Mouse (Mus musculus) liver, postnatal 0 days (tissue): Measurements from ENCODE around the gene Fads6. TPM values are rescaled to one million over a fixed set of nuclear protein-coding genes. Genes with fewer than 3 reads are reported as not detected.

Source experiments
- ATAC-seq: fragments of 200-750 bp; cut with Nextera tagmentation; 2 replicates; pipeline ENCODE4 v1.8.0; 2017; ENCODE audit warnings: mild to moderate bottlenecking, moderate library complexity
- DNase-seq: peaks from one replicate; pipeline ENCODE4 v3.0.0-alpha.2; 2016
- H3K27ac ChIP-seq: fragments of 300-500 bp; sonication (generic); 2 replicates; pipeline ENCODE4 v1.5.1; 2014; ENCODE audit warnings: antibody characterized with exemption, moderate library complexity, mild to moderate bottlenecking, low read depth
- H3K27me3 ChIP-seq: fragments of 300-500 bp; sonication (generic); 2 replicates; pipeline ENCODE4 v1.6.1; 2014; ENCODE audit warnings: low read length, control low read depth, mixed read lengths; ENCODE audit not compliant: insufficient read depth
- H3K36me3 ChIP-seq: fragments of 300-500 bp; sonication (generic); replicated peaks from 2 replicates; pipeline ENCODE4 v1.6.1; 2014; ENCODE audit warnings: mild to moderate bottlenecking, control low read depth, low read length, moderate library complexity, mixed read lengths; ENCODE audit not compliant: insufficient read depth
- H3K4me1 ChIP-seq: fragments of 300-500 bp; sonication (generic); 2 replicates; pipeline ENCODE4 v1.6.1; 2014; ENCODE audit warnings: antibody characterized with exemption, mild to moderate bottlenecking, control low read depth; ENCODE audit not compliant: insufficient read depth
- H3K4me2 ChIP-seq: fragments of 300-500 bp; sonication (generic); 2 replicates; pipeline ENCODE4 v1.6.1; 2014; ENCODE audit warnings: low read depth, mild to moderate bottlenecking, low read length, moderate library complexity, mixed read lengths
- H3K4me3 ChIP-seq: fragments of 300-500 bp; sonication (generic); 2 replicates; pipeline ENCODE4 v1.5.1; 2014; ENCODE audit warnings: low read depth, low read length
- H3K9ac ChIP-seq: fragments of 300-500 bp; sonication (generic); replicated peaks from 2 replicates; pipeline ENCODE4 v1.6.1; 2014; ENCODE audit warnings: mild to moderate bottlenecking, moderate library complexity
- H3K9me3 ChIP-seq: fragments of 300-500 bp; sonication (generic); 2 replicates; pipeline ENCODE4 v1.6.1; 2016; ENCODE audit warnings: mild to moderate bottlenecking, control low read depth, low read length, mixed read lengths
- CTCF ChIP-seq: sonication (generic); IDR thresholded peaks from 2 replicates; pipeline ENCODE4 v1.5.1; 2016; ENCODE audit warnings: antibody characterized with exemption, low read depth
- EP300 ChIP-seq: IDR thresholded peaks from 2 replicates; pipeline ENCODE4 v1.6.1; 2016; ENCODE audit warnings: antibody characterized with exemption, low read depth, mild to moderate bottlenecking
- WGBS: fragments of 180-500 bp; shearing (Covaris S2); extraction: QIAGEN DNeasy Blood & Tissue Kit; methylation state at CpG from one replicate; pipeline ENCODE4 v1.1.7; 2014; ENCODE audit not compliant: insufficient replicate concordance; 5-methylcytosine and 5-hydroxymethylcytosine counted together
- polyA plus RNA-seq: library from polyadenylated mRNA; unstranded; fragments of >200 nt; fragmentation: Nextera tagmentation; extraction: Ambion mirVana; gene quantifications from 2 replicates; pipeline ENCODE4 v1.2.1, GENCODE M21; 2015

Fads6 gene
- polyA plus RNA-seq, 1 experiment from 2014 or later, result 4.6 TPM

GRCm38 (mm10) chr11:115262954-115263353, 34.5 kb downstream of the Fads6 start:
- WGBS, result 81% methylated on average over 11 of the region's 11 CpGs

DNA sequence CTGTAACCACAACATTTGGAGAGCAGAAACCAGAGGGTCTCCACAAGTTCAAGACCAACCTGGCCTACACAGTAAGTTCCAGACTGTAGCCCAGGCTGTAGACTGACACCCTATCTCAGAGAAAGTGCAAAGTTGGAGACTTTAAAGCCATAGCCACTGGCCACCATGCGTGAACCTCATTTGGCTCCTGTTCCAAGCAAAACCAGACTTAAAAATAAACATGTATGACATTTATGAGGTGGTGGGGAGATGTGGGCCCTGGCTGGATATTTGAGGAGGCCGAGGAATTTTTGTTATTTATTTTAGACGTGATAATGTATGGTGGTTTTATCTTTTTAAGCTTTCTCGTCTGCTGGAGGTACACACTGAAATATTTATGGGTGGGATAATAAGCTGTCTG, 38.3 kb downstream of the Fads6 start:
- ATAC-seq (no peak), DNase-seq (no peak)
- Histone ChIP-seq H3K9ac (no peak overlapping the region), H3K4me1 (peaks cover 3% of the 10 kb centered on the region; the same call in 1 of the 2 replicates), H3K4me3 (no peak overlapping the region), H3K36me3 (no peaks in the 10 kb centered on the region), H3K9me3 (no peaks in the 10 kb centered on the region), H3K4me2 (no peak overlapping the region), H3K27me3 (peaks cover 55% of the 10 kb centered on the region), H3K27ac (no peak overlapping the region)
- no peak for TF ChIP-seq CTCF
- no peak for TF ChIP-seq EP300
- 69% methylated on average over 4 of the region's 4 CpGs for WGBS

More at GRCm38 (mm10) chr11:115262954-115263353, 34.5 kb downstream of the Fads6 start:
- H3K36me3 ChIP-seq, result 0 out of 2 replicates have a peak, but pooled peaks cover 2% of the 10 kb centered on the region
- no peaks in the 10 kb centered on the region for H3K9me3 ChIP-seq
- ATAC-seq, result no peak
- no peak for TF ChIP-seq CTCF
- no peak for TF ChIP-seq EP300
- peaks cover 78% of the 10 kb centered on the region for H3K27me3 ChIP-seq
- no peak overlapping the region for H3K4me2 ChIP-seq
- no peak overlapping the region for H3K9ac ChIP-seq
- peaks cover 8% of the 10 kb centered on the region for H3K4me1 ChIP-seq
- H3K4me3 ChIP-seq, result no peak overlapping the region
- no peak for DNase-seq
- H3K27ac ChIP-seq, result no peak overlapping the region

DNA sequence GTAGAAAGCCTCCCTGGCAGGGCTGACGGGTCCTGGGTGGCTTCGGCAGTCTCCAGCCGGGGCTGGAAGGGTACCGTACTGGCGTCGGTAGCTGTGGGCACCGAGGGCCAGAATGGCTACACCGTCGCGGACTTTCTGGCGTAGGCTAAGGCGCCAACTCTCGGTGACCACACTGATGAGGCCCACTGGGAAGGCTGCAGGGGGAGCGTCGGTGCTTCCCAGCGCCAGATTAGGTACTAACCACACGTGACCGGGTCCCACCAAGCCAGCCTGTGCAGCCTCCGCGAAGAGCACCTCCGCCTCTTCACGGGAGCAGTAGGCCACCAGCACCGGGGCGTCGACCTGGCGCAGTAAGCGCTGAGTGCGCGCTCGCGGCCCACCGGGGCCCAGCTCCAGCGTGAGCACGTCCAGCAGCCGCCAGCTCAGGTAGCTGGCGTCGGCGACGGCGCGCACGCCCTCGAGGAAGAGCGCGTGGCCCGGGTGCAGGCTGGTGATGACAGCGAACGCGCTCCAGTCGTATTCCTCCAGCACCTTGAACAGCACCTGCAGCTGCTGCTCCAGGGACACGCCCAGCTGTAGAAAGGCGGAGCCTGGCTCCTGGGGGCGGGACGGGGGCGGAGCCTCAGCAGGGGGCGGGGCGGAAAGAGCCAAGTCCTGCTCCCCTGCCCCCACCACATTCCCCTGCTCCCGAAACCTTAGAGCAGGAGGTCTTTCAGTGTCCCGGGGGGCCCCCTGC, 39.5 kb downstream of the Fads6 start:
- Histone ChIP-seq H3K4me3 (no peak overlapping the region), H3K27me3 (peaks cover 48% of the 10 kb centered on the region), H3K27ac (no peak overlapping the region), H3K9me3 (no peaks in the 10 kb centered on the region), H3K4me2 (0 out of 2 replicates have a peak overlapping the region, but pooled peaks have one; percentile 18), H3K36me3 (no peaks in the 10 kb centered on the region), H3K4me1 (peaks cover 3% of the 10 kb centered on the region; the same call in 1 of the 2 replicates), H3K9ac (no peak overlapping the region)
- WGBS, result 18% methylated on average over 58 of the region's 59 CpGs
- ATAC-seq, result peak; percentile 78
- TF ChIP-seq EP300 (no peak), CTCF (no peak)
- peak; percentile 76 for DNase-seq

DNA sequence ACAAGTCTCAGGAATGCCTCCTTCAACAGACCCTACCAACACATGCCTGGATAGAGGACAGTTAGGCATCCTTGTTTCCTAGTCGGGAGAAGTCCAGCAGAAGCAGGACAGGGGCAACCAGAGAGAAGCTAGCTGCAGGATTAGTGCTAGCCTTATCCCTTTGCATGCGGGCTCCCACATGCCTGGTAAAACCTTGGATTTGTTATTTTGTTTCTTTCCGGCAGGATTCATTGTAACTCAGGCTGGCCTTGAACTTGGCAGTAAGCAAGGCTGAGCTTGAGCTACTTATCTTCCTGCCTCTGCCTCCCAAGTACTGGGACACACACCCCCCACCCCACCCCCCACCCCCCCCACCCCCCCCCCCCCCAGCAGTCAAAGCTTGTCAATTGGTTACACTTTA, 46.2 kb downstream of the Fads6 start:
- no peak overlapping the region for H3K9ac ChIP-seq
- TF ChIP-seq CTCF, result no peak
- no peak for TF ChIP-seq EP300
- WGBS, result 61% methylated on average over 3 of the region's 3 CpGs
- H3K4me1 ChIP-seq, result 0 out of 2 replicates have a peak, but pooled peaks cover 7% of the 10 kb centered on the region
- H3K4me3 ChIP-seq, result no peak overlapping the region
- H3K4me2 ChIP-seq, result no peak overlapping the region
- H3K36me3 ChIP-seq, result no peaks in the 10 kb centered on the region
- ATAC-seq (no peak), DNase-seq (no peak)
- peaks cover 48% of the 10 kb centered on the region for H3K27me3 ChIP-seq
- H3K9me3 ChIP-seq, result no peaks in the 10 kb centered on the region
- H3K27ac ChIP-seq, result no peak overlapping the region

DNA sequence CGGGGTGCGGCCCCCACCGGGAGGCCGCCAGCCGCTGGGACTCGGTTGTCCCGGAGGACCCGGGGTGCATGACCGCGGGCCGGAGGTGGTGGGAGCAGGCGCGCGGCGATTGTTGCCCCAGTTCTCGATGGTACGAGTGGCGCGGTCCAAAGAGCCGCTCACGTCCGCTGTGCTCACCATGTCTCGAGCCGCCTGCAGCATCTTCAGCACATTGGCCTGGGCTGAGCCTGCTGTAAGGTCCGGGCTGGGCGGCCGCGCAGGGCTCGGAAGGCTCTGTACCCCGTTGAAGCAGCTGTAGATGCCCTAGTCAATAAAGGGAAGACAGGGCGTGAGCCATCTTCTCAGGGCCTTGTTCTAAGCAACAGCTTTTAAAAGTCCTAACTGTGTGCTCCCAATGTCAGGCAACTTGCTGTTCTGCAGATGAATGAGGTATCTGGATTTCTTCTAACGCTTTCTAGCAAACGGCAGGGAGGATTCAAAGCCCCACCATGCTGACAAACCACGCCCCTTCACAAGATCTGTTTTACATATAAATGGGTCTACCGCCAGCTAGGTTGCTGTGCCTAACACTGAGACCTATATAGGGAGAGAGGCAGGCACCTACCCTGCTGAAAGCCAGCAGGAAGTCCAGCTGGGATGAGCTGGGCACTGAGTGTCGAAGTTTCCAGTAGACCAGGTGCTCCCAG, 46.9 kb downstream of the Fads6 start:
- TF ChIP-seq EP300, result no peak
- no peak for TF ChIP-seq CTCF
- Histone ChIP-seq H3K4me1 (0 out of 2 replicates have a peak, but pooled peaks cover 7% of the 10 kb centered on the region), H3K27ac (no peak overlapping the region), H3K4me2 (peak overlapping the region; percentile 57), H3K27me3 (peaks cover 48% of the 10 kb centered on the region), H3K4me3 (peak overlapping the region; percentile 37), H3K9ac (no peak overlapping the region), H3K36me3 (no peaks in the 10 kb centered on the region), H3K9me3 (no peaks in the 10 kb centered on the region)
- ATAC-seq, result 0 out of 2 replicates have a peak, but pooled peaks have one; percentile 5
- WGBS, result 6% methylated on average over 34 of the region's 36 CpGs
- no peak for DNase-seq

DNA sequence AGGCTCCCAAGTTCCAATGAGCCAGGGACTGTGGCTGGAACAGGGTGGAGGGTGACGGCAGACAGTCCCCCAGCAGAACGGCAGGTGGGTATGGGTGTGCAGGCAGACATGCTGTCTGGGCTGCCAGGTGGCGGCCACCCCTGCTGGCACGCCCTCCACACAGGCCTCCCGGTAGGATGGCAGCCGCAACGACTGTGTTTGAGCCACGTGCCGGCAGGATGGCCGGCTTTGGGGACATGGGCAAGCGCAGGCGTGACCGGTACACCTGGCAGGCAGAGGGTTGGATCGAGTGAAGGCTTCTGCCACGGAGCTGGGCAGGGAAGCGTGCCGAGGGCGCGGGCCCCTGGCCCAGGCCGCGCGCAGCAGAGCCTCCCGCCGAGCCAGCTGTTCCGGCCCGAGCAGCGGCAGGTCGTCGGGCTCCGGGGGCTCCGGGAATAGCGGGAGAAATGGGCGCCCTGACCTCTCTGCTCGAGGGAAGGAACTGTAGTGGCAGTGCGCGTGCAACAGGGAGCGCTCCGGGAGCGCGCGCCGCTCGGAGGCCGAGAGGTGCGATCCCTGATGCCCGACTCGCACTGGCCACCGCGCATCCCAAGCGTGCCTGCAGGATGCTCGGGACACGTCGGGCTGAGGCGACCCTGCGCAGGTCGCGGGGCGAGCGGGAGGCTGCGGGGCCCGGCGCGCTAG, 47.6 kb downstream of the Fads6 start:
- Histone ChIP-seq H3K4me3 (peak overlapping the region; percentile 37), H3K27ac (no peak overlapping the region), H3K9me3 (no peaks in the 10 kb centered on the region), H3K4me1 (peaks cover 12% of the 10 kb centered on the region; the same call in 1 of the 2 replicates), H3K9ac (no peak overlapping the region), H3K27me3 (peaks cover 48% of the 10 kb centered on the region), H3K4me2 (peak overlapping the region; percentile 57), H3K36me3 (no peaks in the 10 kb centered on the region)
- ATAC-seq (peak; percentile 13; the same call in 1 of the 2 replicates), DNase-seq (no peak)
- TF ChIP-seq CTCF, result peak; percentile 43; the same call in 1 of the 2 replicates
- TF ChIP-seq EP300, result no peak
- 4% methylated on average over 57 of the region's 63 CpGs for WGBS
